Mouse (Mus musculus) liver, postnatal 0 days (tissue): ENCODE measurements around the gene Pnldc1.
"Not testable (repeated sequence)": the region's sequence is repeated elsewhere in the genome, so short reads cannot be mapped to it uniquely, and the experiment has no call there.

Experiments
- CTCF ChIP-seq: sonication (generic); IDR thresholded peaks from 2 replicates; pipeline ENCODE4 v1.5.1; 2016; ENCODE audit warnings: antibody characterized with exemption, low read depth
- EP300 ChIP-seq: IDR thresholded peaks from 2 replicates; pipeline ENCODE4 v1.6.1; 2016; ENCODE audit warnings: antibody characterized with exemption, low read depth, mild to moderate bottlenecking

GRCm38 (mm10) chr17:12931576-12931975 lies 21.5 kb upstream of the Pnldc1 start:
- not testable (repeated sequence) for TF ChIP-seq CTCF, EP300
